Mouse (Mus musculus) hindbrain, embryonic 11.5 days (tissue): ENCODE results near the gene Tenm1. TPM values are rescaled to one million over a fixed set of nuclear protein-coding genes. Genes with fewer than 3 reads are reported as not detected.

ENCODE experiments used
- ATAC-seq: fragments of 200-750 bp; cut with Nextera tagmentation; 2 replicates; pipeline ENCODE4 v1.8.0; 2017; ENCODE audit warnings: mild to moderate bottlenecking, moderate TSS enrichment, moderate library complexity; ENCODE audit not compliant: low FRiP score
- DNase-seq: peaks from one replicate; pipeline ENCODE4 v3.0.0-alpha.2; 2015; ENCODE audit warnings: low spot score
- H3K27ac ChIP-seq: fragments of 300-500 bp; sonication (generic); 2 replicates; pipeline ENCODE4 v1.5.1; 2014; ENCODE audit warnings: mild to moderate bottlenecking, low read depth, low read length
- H3K27me3 ChIP-seq: fragments of 300-500 bp; sonication (generic); 2 replicates; pipeline ENCODE4 v1.6.1; 2014; ENCODE audit warnings: mild to moderate bottlenecking, low read length, moderate library complexity, mixed read lengths; ENCODE audit not compliant: control insufficient read depth, insufficient read depth
- H3K36me3 ChIP-seq: fragments of 300-500 bp; sonication (generic); 2 replicates; pipeline ENCODE4 v1.6.1; 2014; ENCODE audit warnings: mild to moderate bottlenecking, low read length, moderate library complexity, mixed read lengths; ENCODE audit not compliant: control insufficient read depth, insufficient read depth
- H3K4me1 ChIP-seq: fragments of 300-500 bp; sonication (generic); replicated peaks from 2 replicates; pipeline ENCODE4 v1.6.1; 2014; ENCODE audit warnings: low read length, mixed read lengths; ENCODE audit not compliant: control insufficient read depth, insufficient read depth
- H3K4me2 ChIP-seq: fragments of 300-500 bp; sonication (generic); replicated peaks from 2 replicates; pipeline ENCODE4 v1.6.1; 2014; ENCODE audit warnings: mild to moderate bottlenecking, low read depth, low read length
- H3K4me3 ChIP-seq: fragments of 300-500 bp; sonication (generic); 2 replicates; pipeline ENCODE4 v1.5.1; 2014; ENCODE audit warnings: low read depth, low read length
- H3K9ac ChIP-seq: fragments of 300-500 bp; sonication (generic); 2 replicates; pipeline ENCODE4 v1.6.1; 2014; ENCODE audit warnings: low read depth, low read length
- H3K9me3 ChIP-seq: fragments of 300-500 bp; sonication (generic); 2 replicates; pipeline ENCODE4 v1.6.1; 2016; ENCODE audit warnings: low read length; ENCODE audit not compliant: control insufficient read depth
- WGBS: fragments of 180-500 bp; shearing (Covaris S2); extraction: QIAGEN DNeasy Blood & Tissue Kit; methylation state at CpG from one replicate; pipeline ENCODE4 v1.1.7; 2014; 5-methylcytosine and 5-hydroxymethylcytosine counted together
- polyA plus RNA-seq: library from polyadenylated mRNA; unstranded; fragments of >200 nt; fragmentation: Nextera tagmentation; extraction: Ambion mirVana; gene quantifications from 2 replicates; pipeline ENCODE4 v1.2.1, GENCODE M21; 2014

Gene Tenm1
- polyA plus RNA-seq, 1 experiment from 2014 or later: 2.8 TPM

DNA sequence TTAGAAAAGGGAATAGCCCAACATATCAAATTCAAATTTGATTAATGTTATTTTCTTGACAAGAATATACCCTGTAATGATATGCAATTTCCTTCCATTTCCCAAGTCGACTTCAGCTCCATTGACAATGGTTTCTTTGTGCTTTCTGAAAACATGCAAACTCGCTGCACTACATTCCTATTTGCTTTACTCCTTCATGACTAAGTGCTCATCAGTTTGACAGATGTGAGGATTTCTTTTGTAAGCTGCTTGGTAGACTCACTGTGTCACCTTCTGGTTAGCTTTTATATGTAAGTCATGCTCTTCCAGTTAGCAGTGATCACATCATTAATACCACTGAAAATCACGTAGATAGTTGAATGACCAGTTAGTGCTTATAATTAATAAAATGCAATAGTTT, 781.8 kb downstream of the Tenm1 start:
- H3K4me2 ChIP-seq: no peak overlapping the region
- no peaks in the 10 kb centered on the region for H3K4me1 ChIP-seq
- ATAC-seq: no peak
- H3K27me3 ChIP-seq: no peaks in the 10 kb centered on the region
- no peaks in the 10 kb centered on the region for H3K9me3 ChIP-seq
- H3K9ac ChIP-seq: no peak overlapping the region
- no peak overlapping the region for H3K4me3 ChIP-seq
- WGBS: 67% methylated on average over 3 of the region's 3 CpGs
- no peak for DNase-seq
- no peaks in the 10 kb centered on the region for H3K36me3 ChIP-seq
- no peak overlapping the region for H3K27ac ChIP-seq

DNA sequence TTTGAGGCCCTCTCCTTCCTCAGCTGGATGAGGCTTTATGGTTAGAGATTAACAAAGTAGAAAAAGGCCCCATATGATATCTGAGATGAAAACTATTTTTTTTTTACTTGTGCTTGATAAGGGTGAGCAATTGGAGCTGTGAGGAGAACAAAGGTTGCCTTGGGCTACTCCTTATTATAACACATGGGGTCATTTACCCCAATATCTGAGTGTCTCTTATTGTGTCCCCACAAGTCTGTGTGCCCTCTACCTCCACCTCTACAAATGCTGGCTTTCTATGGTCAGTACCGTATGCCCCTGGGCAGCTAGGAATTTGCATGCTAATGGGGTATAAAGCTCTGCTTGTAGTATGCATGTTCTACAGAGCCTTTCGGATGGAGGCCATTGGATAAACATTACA, 848.4 kb downstream of the Tenm1 start:
- H3K4me1 ChIP-seq: no peaks in the 10 kb centered on the region
- no peak overlapping the region for H3K9ac ChIP-seq
- ATAC-seq: no peak
- H3K4me3 ChIP-seq: no peak overlapping the region
- 52% methylated on average over 2 of the region's 2 CpGs for WGBS
- H3K27ac ChIP-seq: no peak overlapping the region
- H3K4me2 ChIP-seq: no peak overlapping the region
- H3K27me3 ChIP-seq: no peaks in the 10 kb centered on the region
- DNase-seq: no peak
- H3K9me3 ChIP-seq: no peaks in the 10 kb centered on the region
- no peaks in the 10 kb centered on the region for H3K36me3 ChIP-seq

DNA sequence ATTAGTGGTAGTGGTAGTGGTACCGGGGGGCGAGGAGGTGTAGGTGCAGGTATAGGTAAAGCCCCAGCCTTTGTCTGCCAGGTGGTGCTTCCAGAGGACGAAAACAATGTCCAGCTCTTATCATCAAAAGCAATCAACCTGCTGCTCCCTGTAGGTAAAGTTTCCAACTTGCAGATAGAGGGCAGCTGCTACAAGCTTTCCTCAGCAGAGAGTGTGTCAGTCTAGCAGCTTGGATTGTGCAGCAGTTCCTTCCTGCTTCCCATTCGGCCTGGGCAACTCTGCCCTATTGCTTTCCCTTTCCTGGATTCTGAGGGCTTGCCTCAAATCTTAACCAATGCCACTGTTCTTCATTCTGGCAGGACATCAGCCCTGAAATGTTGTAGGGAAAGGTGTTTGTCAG, 870.2 kb downstream of the Tenm1 start:
- Histone ChIP-seq H3K36me3 (no peaks in the 10 kb centered on the region), H3K27ac (no peak overlapping the region), H3K4me1 (no peaks in the 10 kb centered on the region), H3K4me2 (no peak overlapping the region), H3K9me3 (no peaks in the 10 kb centered on the region), H3K27me3 (no peaks in the 10 kb centered on the region), H3K9ac (no peak overlapping the region), H3K4me3 (no peak overlapping the region)
- 84% methylated on average over 4 of the region's 4 CpGs for WGBS
- DNase-seq (no peak), ATAC-seq (no peak)

DNA sequence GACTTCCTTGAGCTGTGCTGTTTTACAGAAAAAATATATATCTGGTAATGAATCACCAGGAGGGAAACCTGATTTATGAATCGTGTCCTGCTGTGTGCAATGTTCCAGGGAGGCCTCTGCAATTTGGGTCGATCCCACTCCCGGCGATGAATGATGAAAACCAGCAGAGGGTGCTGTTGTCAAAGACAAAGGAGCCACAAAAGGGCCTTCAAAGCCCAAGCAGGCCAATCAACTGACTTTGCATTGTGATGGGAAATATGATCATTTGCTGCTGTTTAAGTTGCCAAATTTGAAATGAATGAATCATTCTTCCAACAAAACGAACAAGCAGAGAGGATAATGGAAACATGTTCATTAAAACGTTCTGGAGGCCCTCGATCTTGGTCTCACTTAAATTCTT, 871.6 kb downstream of the Tenm1 start:
- H3K27ac ChIP-seq: no peak overlapping the region
- H3K36me3 ChIP-seq: no peaks in the 10 kb centered on the region
- no peak overlapping the region for H3K4me2 ChIP-seq
- no peaks in the 10 kb centered on the region for H3K9me3 ChIP-seq
- no peak overlapping the region for H3K9ac ChIP-seq
- WGBS: 25% methylated on average over 7 of the region's 7 CpGs
- H3K4me3 ChIP-seq: no peak overlapping the region
- no peaks in the 10 kb centered on the region for H3K27me3 ChIP-seq
- ATAC-seq (no peak), DNase-seq (peak; percentile 64)
- no peaks in the 10 kb centered on the region for H3K4me1 ChIP-seq

DNA sequence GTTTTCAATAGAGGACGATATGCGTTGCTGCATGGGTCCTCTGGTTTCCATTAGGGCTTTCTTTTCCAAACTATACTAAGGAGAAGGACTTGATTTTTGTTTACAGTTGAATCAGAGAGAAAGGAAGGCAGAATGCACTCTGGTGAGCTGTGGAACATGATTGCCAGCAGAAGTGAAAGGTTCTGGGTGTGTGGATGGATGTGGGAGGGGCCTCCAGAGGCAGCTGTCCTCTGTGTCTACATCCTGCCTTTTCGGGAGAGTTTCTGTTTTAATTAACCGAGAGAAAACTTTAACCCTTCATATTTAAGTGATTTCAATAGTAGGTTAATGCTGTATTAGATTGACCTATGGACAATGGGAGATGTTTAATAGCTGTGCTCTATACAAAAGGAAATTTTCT, 880.4 kb downstream of the Tenm1 start:
- H3K36me3 ChIP-seq: no peaks in the 10 kb centered on the region
- ATAC-seq (no peak), DNase-seq (no peak)
- 72% methylated on average over 4 of the region's 4 CpGs for WGBS
- no peak overlapping the region for H3K27ac ChIP-seq
- H3K4me2 ChIP-seq: no peak overlapping the region
- H3K27me3 ChIP-seq: no peaks in the 10 kb centered on the region
- H3K4me1 ChIP-seq: no peaks in the 10 kb centered on the region
- no peak overlapping the region for H3K9ac ChIP-seq
- no peak overlapping the region for H3K4me3 ChIP-seq
- H3K9me3 ChIP-seq: no peaks in the 10 kb centered on the region

DNA sequence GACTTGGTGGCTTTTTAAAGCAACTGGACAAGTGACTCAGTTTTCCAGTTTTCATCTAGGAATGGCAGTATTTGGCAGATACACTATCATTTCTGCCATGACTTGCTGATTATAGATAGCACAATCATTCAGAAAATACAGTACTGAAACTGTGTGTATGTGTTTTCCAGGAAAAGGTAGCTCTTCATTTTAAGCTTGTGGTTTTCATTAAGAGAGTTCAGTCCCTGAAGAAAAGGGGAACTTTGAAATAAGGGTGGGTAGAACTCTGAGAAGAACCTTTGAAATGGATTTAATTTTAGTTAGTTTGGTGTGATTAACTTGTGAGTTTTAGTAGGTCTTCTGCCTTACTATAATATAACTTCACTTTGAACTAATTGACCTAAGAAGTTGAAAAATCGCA, 883.9 kb downstream of the Tenm1 start:
- no peak for DNase-seq
- Histone ChIP-seq H3K27me3 (no peaks in the 10 kb centered on the region), H3K9me3 (no peaks in the 10 kb centered on the region), H3K9ac (no peak overlapping the region), H3K4me3 (no peak overlapping the region), H3K36me3 (no peaks in the 10 kb centered on the region), H3K4me2 (no peak overlapping the region), H3K27ac (no peak overlapping the region), H3K4me1 (no peaks in the 10 kb centered on the region)
- 100% methylated on average over 1 of the region's 1 CpGs for WGBS
- ATAC-seq: no peak

DNA sequence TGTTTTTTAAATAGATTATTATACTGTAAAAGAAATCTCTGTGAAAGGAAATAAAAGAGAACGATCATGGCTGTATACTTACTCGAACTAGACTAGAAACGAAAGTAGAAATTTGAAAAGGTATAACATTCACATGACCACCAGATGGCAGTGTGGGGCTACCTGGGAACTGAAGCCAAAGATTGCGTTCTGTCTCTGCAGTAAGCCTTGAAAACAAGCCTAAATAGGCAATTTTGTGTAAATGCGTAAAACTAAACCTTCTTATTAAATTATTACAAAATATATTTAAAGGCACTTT, 888.2 kb downstream of the Tenm1 start:
- ATAC-seq: no peak
- DNase-seq: peak; percentile 77
- no peak overlapping the region for H3K27ac ChIP-seq
- H3K9me3 ChIP-seq: no peaks in the 10 kb centered on the region
- H3K4me2 ChIP-seq: no peak overlapping the region
- H3K36me3 ChIP-seq: no peaks in the 10 kb centered on the region
- no peaks in the 10 kb centered on the region for H3K27me3 ChIP-seq
- no peak overlapping the region for H3K9ac ChIP-seq
- no peak overlapping the region for H3K4me3 ChIP-seq
- WGBS: 41% methylated on average over 5 of the region's 5 CpGs
- no peaks in the 10 kb centered on the region for H3K4me1 ChIP-seq

DNA sequence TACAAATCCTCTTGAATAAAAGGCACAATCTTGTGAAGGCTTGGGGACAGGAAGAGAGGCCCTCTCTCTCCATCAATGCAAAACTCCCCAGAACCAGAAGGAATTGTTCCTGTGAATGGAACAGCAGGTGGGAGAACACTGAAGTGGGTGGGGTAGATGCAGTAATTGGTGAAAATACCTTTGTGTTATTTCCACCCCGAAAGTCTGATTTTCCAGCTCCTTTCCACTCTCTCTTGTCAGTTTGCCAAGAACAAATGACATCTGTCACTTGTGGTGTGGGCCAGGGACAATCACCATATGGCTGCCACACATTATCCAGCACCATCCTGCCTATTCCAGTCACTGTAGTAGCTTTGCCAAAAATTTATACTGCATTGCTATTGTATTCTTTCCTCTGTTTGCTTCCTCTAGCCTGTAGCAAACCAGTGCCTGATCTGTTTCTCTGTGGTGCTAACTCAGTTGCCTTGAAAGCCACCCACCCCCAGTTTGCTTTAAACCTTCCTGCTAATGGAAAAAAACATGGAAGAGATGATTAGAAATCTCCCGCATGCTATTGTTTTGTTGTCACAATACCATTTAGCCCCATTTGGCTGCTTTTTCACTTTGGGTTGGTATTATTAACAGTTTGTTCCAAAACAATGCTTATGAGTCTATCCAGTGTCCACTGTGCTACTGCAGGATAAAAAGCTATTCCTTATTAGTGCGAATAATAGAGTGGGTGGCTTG, 888.7 kb downstream of the Tenm1 start:
- Histone ChIP-seq H3K4me2 (no peak overlapping the region), H3K4me3 (no peak overlapping the region), H3K27ac (no peak overlapping the region), H3K9me3 (no peaks in the 10 kb centered on the region), H3K9ac (no peak overlapping the region), H3K27me3 (no peaks in the 10 kb centered on the region), H3K4me1 (no peaks in the 10 kb centered on the region), H3K36me3 (no peaks in the 10 kb centered on the region)
- WGBS: 32% methylated on average over 3 of the region's 3 CpGs
- no peak; the same call in 1 of the 2 replicates for ATAC-seq
- DNase-seq: no peak

DNA sequence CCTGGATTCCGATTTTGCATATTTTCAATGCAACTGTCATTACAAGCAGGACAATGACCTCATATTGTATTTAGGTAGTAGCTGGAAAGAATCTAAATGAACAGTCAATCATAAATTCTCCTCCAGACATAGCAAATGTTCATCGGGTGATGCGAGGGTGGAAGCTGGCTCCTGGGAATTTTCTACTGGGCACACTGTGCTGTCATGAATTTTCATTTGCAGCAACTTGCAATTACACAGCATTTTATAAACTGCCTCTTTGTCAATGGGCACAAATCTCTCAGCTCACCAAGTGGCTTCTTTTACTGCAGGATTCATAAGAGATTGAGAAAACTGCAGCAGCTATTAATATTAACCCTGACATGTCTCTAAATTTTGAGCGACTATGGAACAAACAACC, 898.2 kb downstream of the Tenm1 start:
- H3K36me3 ChIP-seq: no peaks in the 10 kb centered on the region
- WGBS: 77% methylated on average over 4 of the region's 4 CpGs
- H3K27ac ChIP-seq: no peak overlapping the region
- H3K9ac ChIP-seq: no peak overlapping the region
- ATAC-seq (no peak), DNase-seq (no peak)
- no peaks in the 10 kb centered on the region for H3K27me3 ChIP-seq
- H3K4me3 ChIP-seq: no peak overlapping the region
- no peak overlapping the region for H3K4me2 ChIP-seq
- no peaks in the 10 kb centered on the region for H3K4me1 ChIP-seq
- no peaks in the 10 kb centered on the region for H3K9me3 ChIP-seq
